Mouse (Mus musculus) ES-Bruce4 (cell line): ENCODE data around the gene Mpl. TPM values are rescaled to one million over a fixed set of nuclear protein-coding genes. Genes with fewer than 3 reads are reported as not detected.

Experiments used
- H3K27ac ChIP-seq: 2 replicates; pipeline ENCODE4 v1.5.1; 2012; ENCODE audit warnings: low read length, inconsistent platforms; ENCODE audit not compliant: insufficient read depth
- H3K27me3 ChIP-seq: 2 replicates; pipeline ENCODE4 v1.6.1; 2012; ENCODE audit warnings: mild to moderate bottlenecking, low read length, inconsistent platforms; ENCODE audit not compliant: control insufficient read depth, poor library complexity, insufficient read depth, severe bottlenecking
- H3K36me3 ChIP-seq: 2 replicates; pipeline ENCODE4 v1.6.1; 2012; ENCODE audit warnings: inconsistent platforms, mild to moderate bottlenecking, low read length, moderate library complexity; ENCODE audit not compliant: control insufficient read depth, poor library complexity, insufficient read depth, severe bottlenecking
- H3K4me1 ChIP-seq: one replicate; pipeline ENCODE4 v1.8.1; 2011; ENCODE audit warnings: low read length; ENCODE audit not compliant: control insufficient read depth, insufficient read depth
- H3K4me3 ChIP-seq: 2 replicates; pipeline ENCODE4 v1.5.1; 2011; ENCODE audit warnings: low read depth, mild to moderate bottlenecking, low read length
- H3K9ac ChIP-seq: 2 replicates; pipeline ENCODE4 v1.6.1; 2012; ENCODE audit warnings: low read depth, mild to moderate bottlenecking, inconsistent platforms; ENCODE audit not compliant: poor library complexity, severe bottlenecking
- H3K9me3 ChIP-seq: replicated peaks from 2 replicates; pipeline ENCODE4 v1.6.1; 2012; ENCODE audit warnings: mild to moderate bottlenecking, low read length, inconsistent platforms; ENCODE audit not compliant: control insufficient read depth, poor library complexity, insufficient read depth, severe bottlenecking
- CTCF ChIP-seq: IDR thresholded peaks from one replicate; pipeline ENCODE4 v1.8.1; 2011; ENCODE audit warnings: low read depth, low read length
- EP300 ChIP-seq: IDR thresholded peaks from 2 replicates; pipeline ENCODE4 v1.6.1; 2011; ENCODE audit warnings: low read depth, low read length; ENCODE audit not compliant: insufficient read depth
- POLR2A ChIP-seq: IDR thresholded peaks from one replicate; pipeline ENCODE4 v1.8.1; 2011; ENCODE audit warnings: low read length; ENCODE audit not compliant: insufficient read depth
- polyA plus RNA-seq: library from polyadenylated mRNA; stranded (reverse); fragments of >200 nt; gene quantifications from 2 replicates; pipeline ENCODE4 v1.2.4, GENCODE M21; 2011; ENCODE audit warnings: low read depth; ENCODE audit not compliant: missing spikeins, insufficient read depth, insufficient read length

The Mpl gene
- polyA plus RNA-seq, 1 experiment = not detected

- no peak overlapping the region for H3K27ac ChIP-seq
These were observed 11.4 kb downstream of the Mpl start for GRCm38 (mm10) chr4:118445781-118446414.

GRCm38 (mm10) chr4:118445088-118445487 lies 12.2 kb downstream of the Mpl start:
- TF ChIP-seq POLR2A (no peak), CTCF (no peak), EP300 (no peak)
- H3K9me3 ChIP-seq = no peaks in the 10 kb centered on the region
- no peaks in the 10 kb centered on the region for H3K27me3 ChIP-seq
- H3K36me3 ChIP-seq = no peaks in the 10 kb centered on the region
- no peak overlapping the region for H3K27ac ChIP-seq
- H3K9ac ChIP-seq = no peak overlapping the region
- H3K4me3 ChIP-seq = no peak overlapping the region
- peaks cover 3% of the 10 kb centered on the region for H3K4me1 ChIP-seq

More at GRCm38 (mm10) chr4:118445781-118446414, 11.4 kb downstream of the Mpl start:
- Histone ChIP-seq H3K9me3 (no peaks in the 10 kb centered on the region), H3K36me3 (no peaks in the 10 kb centered on the region), H3K9ac (0 out of 2 replicates have a peak overlapping the region, but pooled peaks have one; percentile 20), H3K4me1 (peaks cover 3% of the 10 kb centered on the region), H3K27me3 (no peaks in the 10 kb centered on the region), H3K4me3 (peak overlapping the region; percentile 45)
- TF ChIP-seq CTCF (peak; percentile 45), POLR2A (no peak), EP300 (0 out of 2 replicates have a peak, but pooled peaks have one; percentile 44)

GRCm38 (mm10) chr4:118437829-118438253 lies 19.5 kb downstream of the Mpl start:
- Histone ChIP-seq H3K4me3 (peak overlapping the region; percentile 79), H3K9me3 (no peaks in the 10 kb centered on the region), H3K27me3 (no peaks in the 10 kb centered on the region), H3K36me3 (peaks cover 27% of the 10 kb centered on the region), H3K4me1 (peaks cover 3% of the 10 kb centered on the region), H3K9ac (peak overlapping the region; percentile 77), H3K27ac (peak overlapping the region; percentile 90)
- TF ChIP-seq CTCF = no peak
- TF ChIP-seq POLR2A = no peak
- no peak for TF ChIP-seq EP300

GRCm38 (mm10) chr4:118436820-118437603 lies 20.3 kb downstream of the Mpl start, which contains the start of gene Cdc20:
Gene Cdc20 (minus strand): TSS chr4:118437352.
- TF ChIP-seq EP300 (no peak), POLR2A (peak; percentile 91), CTCF (no peak)

GRCm38 (mm10) chr4:118432332-118432731 lies 25.0 kb downstream of the Mpl start:
- Histone ChIP-seq H3K9me3 (no peaks in the 10 kb centered on the region), H3K36me3 (peaks cover 46% of the 10 kb centered on the region), H3K27ac (no peak overlapping the region), H3K4me1 (peaks cover 6% of the 10 kb centered on the region), H3K27me3 (no peaks in the 10 kb centered on the region), H3K4me3 (no peak overlapping the region), H3K9ac (no peak overlapping the region)
- TF ChIP-seq EP300 (no peak), CTCF (no peak), POLR2A (no peak)

More at GRCm38 (mm10) chr4:118436820-118437603, 20.3 kb downstream of the Mpl start, which contains the start of gene Cdc20:
- Histone ChIP-seq H3K9ac (peak within 1 kb of the TSS; percentile 77), H3K4me3 (peak within 1 kb of the TSS; percentile 79), H3K4me1 (peaks cover 3% of the 10 kb centered on the region), H3K9me3 (no peaks in the 10 kb centered on the region), H3K27ac (peak within 1 kb of the TSS; percentile 90), H3K27me3 (no peaks in the 10 kb centered on the region), H3K36me3 (peaks cover 35% of the 10 kb centered on the region)
